Mouse (Mus musculus) bone marrow, adult 2 months (tissue): ENCODE data around the gene Zfr. TPM values are rescaled to one million over a fixed set of nuclear protein-coding genes. Genes with fewer than 3 reads are reported as not detected.
"Not testable (repeated sequence)": the region's sequence is repeated elsewhere in the genome, so short reads cannot be mapped to it uniquely, and the experiment has no call there.

Experiments
- H3K27ac ChIP-seq: fragments of 200-500 bp; 2 replicates; pipeline ENCODE4 v1.5.1; 2012; ENCODE audit warnings: low read depth, mild to moderate bottlenecking, control low read depth, inconsistent platforms, low read length; ENCODE audit not compliant: control insufficient read depth, poor library complexity, insufficient read depth
- H3K4me1 ChIP-seq: fragments of 200-500 bp; 2 replicates; pipeline ENCODE4 v1.6.1; 2011; ENCODE audit warnings: low read length; ENCODE audit not compliant: control insufficient read depth, insufficient read depth
- H3K4me3 ChIP-seq: fragments of 200-500 bp; replicated peaks from 2 replicates; pipeline ENCODE3; 2011; ENCODE audit warnings: mild to moderate bottlenecking, low read depth, low read length, control low read depth; ENCODE audit not compliant: control insufficient read depth
- CTCF ChIP-seq: fragments of 200-500 bp; IDR thresholded peaks from 2 replicates; pipeline ENCODE4 v1.5.1; 2011; ENCODE audit warnings: low read length, control low read depth; ENCODE audit not compliant: control insufficient read depth, insufficient read depth
- POLR2A ChIP-seq: fragments of 200-500 bp; IDR thresholded peaks from 2 replicates; pipeline ENCODE4 v1.6.1; 2011; ENCODE audit warnings: low read depth, mild to moderate bottlenecking, control low read depth, low read length, borderline replicate concordance; ENCODE audit not compliant: control insufficient read depth
- WGBS: fragments of 180-500 bp; shearing (Covaris S2); methylation state at CpG from one replicate; pipeline ENCODE4 v1.1.7; 2018; 5-methylcytosine and 5-hydroxymethylcytosine counted together
- polyA plus RNA-seq: library from polyadenylated mRNA; stranded (reverse); fragments of >200 nt; gene quantifications from 2 replicates; pipeline ENCODE4 v1.2.4, GENCODE M21; 2011; ENCODE audit warnings: low replicate concordance; ENCODE audit not compliant: missing spikeins, insufficient read depth, insufficient read length

Gene Zfr
- polyA plus RNA-seq, 1 experiment: 57.5 TPM

GRCm38 (mm10) chr15:12113411-12113810 lies 4.2 kb upstream of the Zfr start:
- no peak for TF ChIP-seq CTCF
- TF ChIP-seq POLR2A: no peak
- Histone ChIP-seq H3K27ac (no peak overlapping the region), H3K4me3 (no peak overlapping the region), H3K4me1 (no peaks in the 10 kb centered on the region)
- 53% methylated on average over 2 of the region's 2 CpGs for WGBS

- WGBS: 78% methylated on average over 6 of the region's 6 CpGs
- Histone ChIP-seq H3K27ac (no peak overlapping the region), H3K4me3 (no peak overlapping the region), H3K4me1 (no peaks in the 10 kb centered on the region; the same call in 1 of the 2 replicates)
- TF ChIP-seq CTCF: no peak
- TF ChIP-seq POLR2A: no peak
These were observed 3.1 kb upstream of the Zfr start for GRCm38 (mm10) chr15:12114546-12114945.

GRCm38 (mm10) chr15:12115722-12116230 lies 1.9 kb upstream of the Zfr start:
- no peak overlapping the region for H3K4me3 ChIP-seq
- H3K4me1 ChIP-seq: no peaks in the 10 kb centered on the region; the same call in 1 of the 2 replicates
- 76% methylated on average over 6 of the region's 6 CpGs for WGBS
- H3K27ac ChIP-seq: no peak overlapping the region
- no peak for TF ChIP-seq CTCF
- TF ChIP-seq POLR2A: no peak

GRCm38 (mm10) chr15:12118093-12118431 lies 431 bp downstream of the Zfr start:
- Histone ChIP-seq H3K4me1 (no peaks in the 10 kb centered on the region; the same call in 1 of the 2 replicates), H3K27ac (peak overlapping the region; percentile 91), H3K4me3 (peak overlapping the region; percentile 95)
- TF ChIP-seq POLR2A: no peak
- WGBS: under 1% methylated on average over 43 of the region's 43 CpGs

GRCm38 (mm10) chr15:12118432-12119128 lies 949 bp downstream of the Zfr start:
- Histone ChIP-seq H3K4me3 (peak overlapping the region; percentile 95), H3K4me1 (no peaks in the 10 kb centered on the region; the same call in 1 of the 2 replicates), H3K27ac (peak overlapping the region; percentile 91)
- 1% methylated on average over 58 of the region's 61 CpGs for WGBS
- TF ChIP-seq POLR2A (peak; percentile 32; the same call in 1 of the 2 replicates), CTCF (no peak)

- Histone ChIP-seq H3K4me1 (no peaks in the 10 kb centered on the region; the same call in 1 of the 2 replicates), H3K4me3 (peak overlapping the region; percentile 95), H3K27ac (peak overlapping the region; percentile 91; the same call in 1 of the 2 replicates)
- TF ChIP-seq CTCF: no peak
- no peak for TF ChIP-seq POLR2A
- 12% methylated on average over 7 of the region's 7 CpGs for WGBS
These were observed 1.5 kb downstream of the Zfr start for GRCm38 (mm10) chr15:12119129-12119466.

GRCm38 (mm10) chr15:12124913-12125312 lies 7.3 kb downstream of the Zfr start:
- no peak overlapping the region for H3K27ac ChIP-seq
- no peaks in the 10 kb centered on the region; the same call in 1 of the 2 replicates for H3K4me1 ChIP-seq
- 68% methylated on average over 1 of the region's 1 CpGs for WGBS
- TF ChIP-seq POLR2A (no peak), CTCF (no peak)
- no peak overlapping the region for H3K4me3 ChIP-seq

- H3K27ac ChIP-seq, H3K4me3 ChIP-seq, H3K4me1 ChIP-seq: not testable (repeated sequence)
- WGBS: 72% methylated on average over 3 of the region's 3 CpGs
These were observed 13.2 kb downstream of the Zfr start for GRCm38 (mm10) chr15:12130871-12131270.

GRCm38 (mm10) chr15:12134546-12134945 lies 16.9 kb downstream of the Zfr start:
- WGBS: 81% methylated on average over 1 of the region's 1 CpGs

More at GRCm38 (mm10) chr15:12134546-12134945, 16.9 kb downstream of the Zfr start:
- H3K4me1 ChIP-seq: no peaks in the 10 kb centered on the region
- TF ChIP-seq CTCF: no peak
- TF ChIP-seq POLR2A: no peak
- no peak overlapping the region for H3K27ac ChIP-seq
- no peak overlapping the region for H3K4me3 ChIP-seq
